ENCODE assay signal across 26 mouse cellular contexts in genomic region chr10:111828610-111829009, GRCm38 (mm10).
"Had no signal": no experiment of that assay in that cellular context is flagged by ENCODE, and none has a peak within 500 bp of the region (broad histone marks: within the 10 kb centered on the region; RNA-seq: fewer than 3 reads in every experiment).

No protein-coding gene starts in this region.

- H3K27ac ChIP-seq: embryonic facial prominence, embryonic 10.5 days; embryonic facial prominence, embryonic 12.5 days; embryonic facial prominence, embryonic 13.5 days; embryonic facial prominence, embryonic 15.5 days; forebrain, embryonic 10.5 days; forebrain, embryonic 12.5 days; forebrain, embryonic 13.5 days; forebrain, embryonic 15.5 days; gastrocnemius, adult 2 months; heart, adult 2 months had no signal

- H3K27me3 ChIP-seq: embryonic facial prominence, embryonic 12.5 days; embryonic facial prominence, embryonic 13.5 days; embryonic facial prominence, embryonic 15.5 days; forebrain, embryonic 12.5 days; forebrain, embryonic 13.5 days; forebrain, embryonic 15.5 days had no signal

- H3K4me1 ChIP-seq: forebrain, embryonic 12.5 days; forebrain, embryonic 13.5 days; forebrain, embryonic 15.5 days had no signal

- H3K4me3 ChIP-seq: embryonic facial prominence, embryonic 10.5 days; embryonic facial prominence, embryonic 12.5 days; embryonic facial prominence, embryonic 13.5 days; embryonic facial prominence, embryonic 15.5 days; erythroblast, embryonic 14.5 days; forebrain, embryonic 10.5 days; forebrain, embryonic 12.5 days; forebrain, embryonic 13.5 days; forebrain, embryonic 15.5 days; gastrocnemius, adult 2 months; heart, adult 2 months had no signal

- H3K9me3 ChIP-seq: embryonic facial prominence, embryonic 10.5 days; embryonic facial prominence, embryonic 12.5 days; embryonic facial prominence, embryonic 13.5 days; embryonic facial prominence, embryonic 15.5 days; forebrain, embryonic 10.5 days; forebrain, embryonic 12.5 days; forebrain, embryonic 13.5 days; forebrain, embryonic 15.5 days had no signal

- H3K4me2 ChIP-seq: embryonic facial prominence, embryonic 12.5 days; embryonic facial prominence, embryonic 13.5 days; embryonic facial prominence, embryonic 15.5 days; forebrain, embryonic 12.5 days; forebrain, embryonic 13.5 days; forebrain, embryonic 15.5 days had no signal

- DNase-seq: cerebellum, adult 8-10 months; cerebellum, adult 9-10 months; cerebellum, adult 9-11 months; cerebellum, postnatal 10 days; cerebellum, postnatal 14 days; cerebellum, postnatal 25 days; cerebellum, postnatal 36 days; embryo, embryonic 11 days; forebrain, postnatal 0 days; gastrocnemius, adult 2 months; gastrocnemius, postnatal 10 days; gastrocnemius, postnatal 14 days; gastrocnemius, postnatal 25 days; gastrocnemius, postnatal 36 days; heart, adult 18-20 months; heart, adult 2 months had no signal

- H3K36me3 ChIP-seq: embryonic facial prominence, embryonic 10.5 days; embryonic facial prominence, embryonic 12.5 days; embryonic facial prominence, embryonic 13.5 days; embryonic facial prominence, embryonic 15.5 days; forebrain, embryonic 10.5 days; forebrain, embryonic 12.5 days; forebrain, embryonic 15.5 days had no signal

- H3K9ac ChIP-seq: embryonic facial prominence, embryonic 12.5 days; embryonic facial prominence, embryonic 13.5 days; embryonic facial prominence, embryonic 15.5 days; forebrain, embryonic 12.5 days; forebrain, embryonic 13.5 days; forebrain, embryonic 15.5 days; forebrain, postnatal 0 days had no signal

- ATAC-seq: forebrain, embryonic 14.5 days; forebrain, embryonic 15.5 days; forebrain, postnatal 0 days had no signal
